Mouse (Mus musculus) heart, adult 11 months (tissue): ENCODE data around the gene Ncaph2.

Source experiments
- DNase-seq: peaks from one replicate; pipeline ENCODE4 v3.0.0; 2022

Ncaph2 gene

DNA sequence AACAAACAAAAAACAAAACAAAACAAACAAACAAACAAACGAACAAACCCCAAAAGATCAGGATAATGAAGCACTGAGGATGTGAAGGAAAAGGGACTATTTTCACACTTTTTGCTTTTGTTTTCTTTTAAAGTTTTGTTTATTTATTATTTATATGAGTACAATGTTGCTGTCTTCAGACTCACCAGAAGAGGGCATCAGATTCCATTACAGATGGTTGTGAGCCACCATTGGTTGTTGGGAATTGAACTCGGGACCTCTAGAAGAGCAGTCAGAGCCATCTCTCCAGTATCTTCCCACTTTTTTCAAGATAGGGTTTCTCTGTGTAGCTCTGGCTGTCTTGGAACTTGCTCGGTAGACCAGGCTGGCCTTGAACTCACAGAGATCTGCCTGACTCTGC lies 12.2 kb upstream of the Ncaph2 start:
- no peak for DNase-seq

- peak; percentile 95 for DNase-seq
Observed at GRCm38 (mm10) chr15:89350447-89350846, 5.1 kb upstream of the Ncaph2 start.

DNA sequence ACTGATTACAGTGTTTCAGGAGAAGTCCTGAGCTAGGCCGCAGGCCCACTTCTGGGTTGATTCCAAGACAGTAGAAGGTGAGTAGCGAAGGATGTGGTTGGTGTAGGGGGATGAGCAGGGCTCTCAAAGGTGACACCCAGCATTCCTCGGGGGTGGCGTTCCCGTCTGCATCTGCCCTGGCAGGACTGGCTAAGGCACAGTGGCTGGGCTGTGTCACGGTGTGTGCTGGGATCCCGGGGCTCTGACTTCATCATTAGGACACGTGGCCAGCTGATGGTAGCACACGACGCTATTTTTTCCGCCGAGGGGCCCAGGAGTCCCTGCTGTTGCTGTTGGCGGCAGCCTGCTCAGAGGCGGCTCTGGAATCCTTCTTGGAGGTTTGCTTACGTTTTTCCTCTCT lies 4.2 kb upstream of the Ncaph2 start:
- DNase-seq, result peak; percentile 92

- DNase-seq, result peak; percentile 92
Observed at GRCm38 (mm10) chr15:89352054-89352453, 3.5 kb upstream of the Ncaph2 start.

DNA sequence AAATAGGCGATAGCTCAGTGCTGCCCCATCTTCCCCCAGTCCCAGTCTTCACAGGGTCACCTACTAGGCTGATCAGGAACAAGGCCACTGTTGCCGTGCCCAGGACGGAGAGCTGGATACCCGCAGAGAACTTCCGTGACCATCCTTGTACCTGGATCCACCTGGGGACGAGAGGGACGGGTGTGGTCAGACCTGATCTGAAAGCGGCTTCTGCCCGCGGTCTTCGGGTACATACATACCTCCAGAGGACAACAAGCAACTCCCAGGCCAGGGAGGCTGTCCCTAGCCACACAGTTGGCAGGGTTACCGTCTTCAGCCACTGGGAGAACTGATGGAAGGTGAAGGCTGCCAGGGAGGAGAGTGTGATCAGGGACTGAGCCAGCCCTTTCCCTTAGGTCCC lies 2.7 kb upstream of the Ncaph2 start:
- DNase-seq, result peak; percentile 93

GRCm38 (mm10) chr15:89353837-89354236 lies 1.7 kb upstream of the Ncaph2 start:
- peak; percentile 92 for DNase-seq

GRCm38 (mm10) chr15:89354455-89354854 lies 1.1 kb upstream of the Ncaph2 start:
- DNase-seq, result peak; percentile 91

DNA sequence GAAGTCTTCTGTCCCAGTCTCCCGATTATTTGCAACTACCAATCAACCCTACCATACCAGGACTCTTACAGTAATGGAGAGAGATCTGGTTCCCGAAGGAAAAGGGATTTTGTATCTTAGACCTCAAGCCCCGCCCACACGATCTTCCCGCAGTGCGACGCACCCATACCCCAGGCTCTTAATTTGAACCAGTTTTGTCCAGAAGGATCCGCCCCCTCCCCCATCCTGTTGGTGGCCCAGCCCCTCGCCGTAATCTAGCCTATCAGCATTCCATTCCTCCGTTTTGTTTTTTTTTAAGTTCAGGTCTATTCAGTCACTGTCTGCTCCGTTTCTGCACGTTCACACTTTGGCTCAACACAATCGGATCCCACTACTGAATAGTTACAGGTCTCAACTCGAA lies 853 bp downstream of the Ncaph2 start:
- peak; percentile 96 for DNase-seq

DNA sequence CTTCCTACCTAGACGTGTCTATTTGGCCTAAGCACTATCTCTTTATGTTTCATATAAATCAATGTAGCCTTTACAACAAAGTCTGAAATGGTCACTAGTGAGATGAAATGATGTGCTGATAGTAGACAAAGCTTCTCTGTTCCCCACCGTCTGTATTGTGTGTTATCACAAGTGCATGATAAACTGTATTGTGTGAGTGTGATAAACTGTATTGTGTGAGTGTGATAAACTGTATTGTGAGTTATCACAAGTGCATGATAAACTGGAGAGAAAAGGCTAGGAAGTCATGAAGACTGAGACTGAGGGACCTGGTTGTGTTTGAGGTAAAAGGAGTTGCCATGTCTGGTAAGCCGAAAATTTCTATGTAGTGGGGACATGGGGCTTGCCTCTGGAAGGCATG lies 3.3 kb downstream of the Ncaph2 start:
- no peak for DNase-seq

GRCm38 (mm10) chr15:89363051-89363450 lies 7.5 kb downstream of the Ncaph2 start:
- no peak for DNase-seq

GRCm38 (mm10) chr15:89365141-89365551 lies 9.6 kb downstream of the Ncaph2 start:
- DNase-seq, result no peak

DNA sequence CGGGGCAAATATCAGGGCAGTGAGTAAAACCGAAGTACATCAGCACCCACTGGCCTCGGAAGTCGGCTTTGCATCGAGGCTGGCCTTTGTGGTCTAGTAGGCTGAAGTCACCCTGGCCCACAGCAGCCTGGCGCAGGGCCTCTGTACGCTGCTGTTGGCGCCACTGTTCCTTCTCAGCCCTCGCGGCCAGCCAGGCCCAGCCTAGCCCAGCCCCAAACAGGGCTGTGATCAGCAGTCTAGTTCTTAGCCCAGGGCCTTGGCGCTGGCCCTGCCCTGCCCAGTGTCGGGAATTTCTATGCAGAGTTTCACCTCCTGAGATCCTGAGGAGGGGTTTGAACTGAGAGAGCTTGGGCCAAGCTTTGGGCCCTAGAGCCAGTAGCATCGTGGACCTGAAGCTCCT lies 16.5 kb downstream of the Ncaph2 start:
- DNase-seq, result peak; percentile 92

DNA sequence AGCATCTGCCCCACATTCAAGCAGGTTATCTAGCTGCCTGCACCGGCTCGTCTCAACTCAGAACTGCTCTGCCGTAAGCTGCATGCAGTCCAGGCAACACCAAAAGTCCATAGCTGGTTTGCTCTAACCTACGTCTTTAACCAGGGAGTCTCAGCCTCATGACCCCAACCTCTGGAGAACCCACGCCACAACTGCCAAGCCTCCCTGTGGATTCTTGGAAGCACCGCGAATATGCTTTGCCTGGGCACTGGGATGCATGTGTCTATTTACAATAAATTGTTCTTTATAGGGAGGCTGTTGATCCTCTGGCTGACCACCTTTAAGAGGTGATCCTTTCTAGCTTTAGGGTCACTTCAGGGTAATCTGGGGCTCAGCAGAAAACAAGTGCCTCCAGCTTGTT lies 17.0 kb downstream of the Ncaph2 start:
- no peak for DNase-seq

- DNase-seq, result peak; percentile 99
Observed at GRCm38 (mm10) chr15:89373027-89373761, 17.7 kb downstream of the Ncaph2 start.

DNA sequence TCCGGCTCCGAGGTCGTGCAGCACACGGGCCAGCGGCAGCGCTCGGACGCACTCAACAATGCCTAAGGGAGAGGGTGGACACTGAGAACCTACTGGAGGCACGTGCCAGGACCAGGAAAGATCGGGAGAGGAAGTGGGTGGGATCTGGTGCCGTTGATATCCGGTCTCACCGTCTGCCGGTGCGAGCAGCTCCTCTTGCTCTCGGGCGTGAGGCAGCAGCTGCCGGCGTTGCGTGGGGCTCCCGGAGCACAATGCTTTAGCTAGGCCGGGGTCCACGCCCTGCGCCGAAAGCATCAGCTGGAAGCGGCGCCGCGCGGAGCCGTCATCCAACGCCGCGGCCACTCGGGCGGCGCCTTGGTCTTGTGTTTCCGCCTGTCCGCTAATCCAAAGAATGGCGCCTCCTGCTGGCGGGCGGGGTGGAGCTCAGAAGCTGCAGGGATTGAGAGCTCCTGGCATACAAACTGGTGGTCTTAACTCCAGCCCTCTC lies 18.3 kb downstream of the Ncaph2 start, which contains the start of gene Sco2:
Sco2 (minus strand) TSS at position 85 of the 487 bp plus-strand sequence.
- peak; percentile 99 for DNase-seq

GRCm38 (mm10) chr15:89374340-89374739 lies 18.8 kb downstream of the Ncaph2 start:
- no peak for DNase-seq

DNA sequence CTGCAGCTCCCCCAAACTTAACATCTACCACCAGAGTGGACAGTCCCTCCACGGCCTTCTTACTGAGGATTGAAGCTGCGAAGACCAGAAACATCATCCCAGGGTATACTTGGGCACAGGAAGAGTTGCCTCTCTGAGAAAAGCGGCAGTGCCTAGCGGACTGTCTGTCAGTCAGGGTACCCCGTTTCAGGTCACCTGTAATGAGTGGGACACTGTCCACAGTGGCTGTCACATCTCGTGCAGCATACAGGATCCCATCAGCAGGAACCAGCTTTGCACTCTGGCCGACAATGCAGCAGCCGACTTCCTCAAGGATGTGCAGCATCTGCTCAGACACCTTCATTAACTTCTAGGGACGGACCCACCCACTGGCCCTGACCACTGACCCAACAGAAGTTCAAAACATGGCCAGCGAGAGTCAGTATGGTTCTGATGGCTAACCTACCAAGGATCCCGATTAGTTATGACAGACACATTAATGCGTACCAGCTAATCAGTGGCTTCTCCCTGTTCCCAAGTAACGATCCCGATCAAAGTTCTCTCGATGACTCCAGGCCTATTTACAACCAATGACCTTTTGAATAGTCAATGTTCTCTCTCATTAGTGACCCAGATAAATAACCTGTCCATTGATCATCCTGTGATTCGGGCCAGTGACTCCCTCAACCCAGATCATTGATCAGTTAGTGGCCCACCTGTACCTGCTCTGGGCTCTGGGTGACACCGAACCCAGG lies 19.4 kb downstream of the Ncaph2 start:
- no peak for DNase-seq

- DNase-seq, result no peak
Observed at GRCm38 (mm10) chr15:89376040-89376439, 20.5 kb downstream of the Ncaph2 start.

GRCm38 (mm10) chr15:89376957-89377356 lies 21.4 kb downstream of the Ncaph2 start, which contains the start of gene Tymp:
Gene Tymp (minus strand): TSS chr15:89377039.
- no peak for DNase-seq

GRCm38 (mm10) chr15:89377362-89377761 lies 21.8 kb downstream of the Ncaph2 start:
- no peak for DNase-seq

DNA sequence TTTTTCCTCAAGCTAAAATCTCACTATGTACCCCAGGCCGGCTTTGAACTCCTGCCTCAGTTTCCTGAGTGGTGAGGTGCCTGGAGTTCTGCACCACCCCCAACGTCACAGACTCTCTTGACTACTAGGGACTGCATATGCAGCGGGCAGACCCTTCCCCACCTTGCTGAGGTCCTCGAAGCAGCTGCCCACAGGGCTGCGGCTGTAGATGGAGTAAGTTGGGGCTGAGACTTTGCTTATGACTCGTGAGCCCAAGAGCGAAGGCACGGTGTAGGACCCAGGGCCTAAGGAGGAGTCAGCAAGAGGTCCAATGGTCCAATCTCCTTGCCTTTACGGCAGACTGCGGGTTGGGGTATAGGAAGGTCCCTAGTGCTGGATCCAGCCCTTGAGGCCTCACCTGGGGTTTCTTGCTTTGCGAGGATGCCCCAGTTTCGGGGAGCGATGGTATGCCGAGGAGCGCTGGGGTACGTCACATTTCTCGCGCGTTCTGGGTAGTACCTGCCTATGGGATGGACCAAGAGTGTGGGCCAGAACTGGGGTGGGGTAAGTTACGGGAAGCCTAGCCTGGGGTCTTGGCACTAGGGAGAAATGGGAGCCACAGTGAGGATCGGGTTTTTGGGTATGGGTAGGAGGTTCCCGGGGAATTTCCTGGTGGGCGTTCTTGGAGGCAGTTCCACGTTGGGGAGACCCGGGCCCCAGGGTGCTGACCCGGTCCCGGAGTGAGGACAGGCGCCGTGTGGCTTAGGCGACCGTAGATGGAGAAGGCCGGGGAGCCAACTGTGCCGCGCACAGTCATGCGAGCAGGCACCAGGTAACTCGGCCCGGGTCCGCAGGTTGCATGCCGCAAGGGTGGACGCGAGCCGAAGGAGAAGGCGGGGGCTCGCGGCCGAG lies 22.7 kb downstream of the Ncaph2 start:
- DNase-seq, result no peak

DNA sequence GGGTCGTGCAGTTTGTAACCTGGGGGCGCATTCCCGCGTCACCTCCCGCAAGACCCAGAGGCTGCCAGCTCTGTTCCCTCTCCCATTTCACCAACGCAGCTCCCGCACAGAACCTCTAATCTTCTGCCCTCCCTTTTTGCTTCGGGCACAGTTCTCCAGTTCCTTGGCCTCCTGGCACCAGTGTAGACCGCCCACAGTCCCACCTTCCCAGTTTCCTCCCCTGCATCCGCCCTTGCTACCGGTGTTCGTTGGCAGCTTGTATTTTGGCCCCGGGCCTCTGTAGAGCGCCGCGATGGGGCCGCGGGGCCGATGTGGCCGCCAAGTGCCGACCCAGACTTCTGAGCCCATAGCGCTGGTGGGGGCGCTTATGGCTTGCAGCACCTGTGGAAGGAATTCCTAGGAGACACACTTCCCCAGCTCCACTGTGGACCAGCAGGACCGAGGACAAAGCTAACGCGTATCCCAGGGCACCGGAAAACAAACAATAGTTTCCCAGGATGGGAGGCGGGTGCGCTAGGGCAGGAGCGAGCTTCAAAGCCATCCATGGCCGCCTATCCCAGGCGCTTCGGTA lies 23.4 kb downstream of the Ncaph2 start, which contains the start of gene Odf3b:
Odf3b (minus strand) TSS at position 452 of the 571 bp plus-strand sequence.
- DNase-seq, result peak; percentile 98

DNA sequence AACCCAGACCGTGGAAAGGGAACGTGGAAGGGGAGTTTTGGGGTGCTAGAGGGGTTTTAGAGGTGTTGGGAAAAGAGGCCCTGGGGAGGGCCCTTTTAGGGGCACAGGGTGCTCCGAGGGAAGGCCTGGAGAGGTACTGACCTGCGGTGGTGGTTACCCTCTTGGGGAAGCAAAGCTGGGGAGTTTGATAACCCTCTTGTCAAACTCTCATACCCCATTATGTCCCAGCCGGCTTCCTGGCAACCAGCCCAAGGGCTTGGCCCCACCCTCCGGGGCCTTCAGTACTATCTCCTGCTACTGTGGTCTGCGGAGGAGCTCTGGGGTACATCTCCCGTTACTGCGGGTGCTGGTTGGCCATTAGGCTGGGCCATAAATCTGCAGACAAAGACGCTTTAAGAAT lies 23.9 kb downstream of the Ncaph2 start:
- peak; percentile 94 for DNase-seq
